Mouse (Mus musculus) lung, postnatal 0 days (tissue): ENCODE results near the gene Nisch. TPM values are rescaled to one million over a fixed set of nuclear protein-coding genes. Genes with fewer than 3 reads are reported as not detected.

Experiments used
- ATAC-seq: fragments of 200-750 bp; cut with Nextera tagmentation; 2 replicates; pipeline ENCODE4 v1.8.0; 2017; ENCODE audit warnings: moderate library complexity
- DNase-seq: peaks from one replicate; pipeline ENCODE4 v3.0.0-alpha.2; 2016; ENCODE audit warnings: low spot score
- H3K27ac ChIP-seq: fragments of 300-500 bp; sonication (generic); 2 replicates; pipeline ENCODE4 v1.5.1; 2014; ENCODE audit warnings: antibody characterized with exemption, mild to moderate bottlenecking, low read length, mixed read lengths
- H3K27me3 ChIP-seq: fragments of 300-500 bp; sonication (generic); replicated peaks from 2 replicates; pipeline ENCODE4 v1.6.1; 2014; ENCODE audit warnings: low read length, mixed read lengths; ENCODE audit not compliant: insufficient read depth
- H3K36me3 ChIP-seq: fragments of 300-500 bp; sonication (generic); 2 replicates; pipeline ENCODE4 v1.6.1; 2014; ENCODE audit warnings: low read length, mixed read lengths; ENCODE audit not compliant: insufficient read depth
- H3K4me1 ChIP-seq: fragments of 300-500 bp; sonication (generic); 2 replicates; pipeline ENCODE4 v1.6.1; 2014; ENCODE audit warnings: antibody characterized with exemption, low read depth, low read length, mixed read lengths; ENCODE audit not compliant: insufficient read depth
- H3K4me2 ChIP-seq: fragments of 300-500 bp; sonication (generic); replicated peaks from 2 replicates; pipeline ENCODE4 v1.6.1; 2014; ENCODE audit warnings: low read depth, mild to moderate bottlenecking, low read length, moderate library complexity, mixed read lengths
- H3K4me3 ChIP-seq: fragments of 300-500 bp; sonication (generic); 2 replicates; pipeline ENCODE4 v1.5.1; 2014; ENCODE audit warnings: low read depth, low read length
- H3K9ac ChIP-seq: fragments of 300-500 bp; sonication (generic); replicated peaks from 2 replicates; pipeline ENCODE4 v1.6.1; 2014; ENCODE audit warnings: low read depth, mild to moderate bottlenecking
- H3K9me3 ChIP-seq: fragments of 300-500 bp; sonication (generic); 2 replicates; pipeline ENCODE4 v1.6.1; 2016; ENCODE audit warnings: low read length, mixed read lengths
- CTCF ChIP-seq: IDR thresholded peaks from 2 replicates; pipeline ENCODE4 v1.5.1; 2016; ENCODE audit warnings: antibody characterized with exemption, mild to moderate bottlenecking
- EP300 ChIP-seq: IDR thresholded peaks from 2 replicates; pipeline ENCODE4 v1.6.1; 2016; ENCODE audit warnings: antibody characterized with exemption, mild to moderate bottlenecking, control low read depth
- WGBS: fragments of 180-500 bp; shearing (Covaris S2); extraction: QIAGEN DNeasy Blood & Tissue Kit; methylation state at CpG from one replicate; pipeline ENCODE4 v1.1.7; 2014; 5-methylcytosine and 5-hydroxymethylcytosine counted together
- polyA plus RNA-seq: library from polyadenylated mRNA; unstranded; fragments of >200 nt; fragmentation: Nextera tagmentation; extraction: Ambion mirVana; gene quantifications from 2 replicates; pipeline ENCODE4 v1.2.1, GENCODE M21; 2015

Nisch gene
- polyA plus RNA-seq, 1 experiment from 2014 or later, result 196 TPM

DNA sequence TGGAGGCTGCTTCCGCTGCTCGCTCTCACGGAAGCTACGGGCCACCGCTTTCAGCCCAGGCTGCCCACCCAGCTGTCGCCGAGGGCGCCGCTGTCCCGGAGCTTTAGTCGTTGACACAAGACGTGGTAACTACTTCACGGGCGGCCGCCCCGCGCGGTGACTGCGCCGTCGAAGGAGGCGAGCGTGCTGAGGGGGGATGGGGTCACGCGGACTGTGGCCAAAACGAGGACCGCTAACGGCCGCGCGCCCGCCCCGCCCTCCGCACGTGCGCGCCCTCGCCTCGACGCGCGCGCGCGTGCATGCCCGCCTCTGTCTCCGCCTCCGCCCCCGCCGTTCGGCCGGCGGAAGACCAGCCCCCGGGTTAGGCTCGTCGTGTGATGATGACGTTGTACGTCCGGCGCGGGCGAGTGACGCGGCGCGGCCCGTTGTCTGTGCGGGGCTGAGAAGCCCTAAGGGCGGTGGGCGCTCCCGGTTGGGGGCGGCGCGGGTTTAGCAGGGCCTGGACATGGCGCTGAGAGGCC is 34.4 kb upstream of the Nisch start, which contains the start of the genes Phf7 and Bap1:
Gene Phf7 (minus strand): TSS at position 234 of the 521 bp plus-strand sequence.
Gene Bap1 (plus strand): TSS at position 367 of the 521 bp plus-strand sequence.
- TF ChIP-seq EP300 (no peak), CTCF (peak; percentile 30)
- peak within 1 kb of the TSS; percentile 89 for H3K4me2 ChIP-seq
- no peaks in the 10 kb centered on the region for H3K9me3 ChIP-seq
- under 1% methylated on average over 59 of the region's 75 CpGs for WGBS
- peaks cover 22% of the 10 kb centered on the region; the same call in 1 of the 2 replicates for H3K36me3 ChIP-seq
- peak; percentile 92 for ATAC-seq
- H3K27me3 ChIP-seq, result no peaks in the 10 kb centered on the region
- H3K4me3 ChIP-seq, result peak within 1 kb of the TSS; percentile 99
- 0 out of 2 replicates have a peak, but pooled peaks cover 4% of the 10 kb centered on the region for H3K4me1 ChIP-seq
- DNase-seq, result peak; percentile 96
- peak within 1 kb of the TSS; percentile 96 for H3K27ac ChIP-seq
- H3K9ac ChIP-seq, result peak within 1 kb of the TSS; percentile 98

DNA sequence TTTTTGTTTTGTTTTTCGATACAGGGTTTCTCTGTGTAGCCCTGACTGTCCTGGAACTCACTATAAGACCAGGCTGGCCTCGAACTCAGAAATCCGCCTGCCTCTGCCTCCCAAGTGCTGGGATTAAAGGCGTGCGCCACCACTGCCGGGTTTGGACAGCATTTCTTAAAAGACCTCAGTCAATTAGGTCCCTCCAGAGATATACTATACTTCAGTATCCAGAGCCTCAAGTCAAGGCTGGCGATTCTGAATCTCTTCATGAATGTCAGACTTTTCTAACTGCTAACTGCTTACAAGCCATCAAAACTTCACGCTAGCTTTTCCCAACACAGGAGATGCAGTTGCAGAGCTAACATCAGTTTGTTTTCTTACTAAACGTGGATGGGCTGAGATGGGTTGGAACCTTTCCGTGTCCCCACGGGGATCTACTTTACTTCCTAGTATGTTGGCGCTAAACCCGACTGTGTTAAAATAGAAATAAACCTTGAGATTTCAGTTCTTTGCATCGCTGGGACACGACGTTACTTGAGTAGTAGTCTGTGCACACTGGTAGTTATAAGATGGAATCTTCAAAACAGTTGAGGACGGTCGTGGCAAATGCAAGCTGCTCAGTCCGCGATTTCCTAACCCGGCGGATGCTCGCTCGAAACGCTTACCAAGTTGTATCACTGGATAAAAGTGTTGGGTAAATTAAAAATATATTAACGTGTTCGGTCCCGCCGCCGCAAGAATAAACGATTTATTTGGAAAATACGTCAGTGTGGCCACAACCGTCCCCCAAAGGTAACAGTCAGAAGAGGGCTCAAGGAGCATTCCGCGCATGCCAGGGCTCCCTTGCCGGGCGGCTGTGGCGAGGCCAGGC is 33.7 kb upstream of the Nisch start:
- Histone ChIP-seq H3K36me3 (peaks cover 15% of the 10 kb centered on the region; the same call in 1 of the 2 replicates), H3K27ac (peak overlapping the region; percentile 96), H3K27me3 (no peaks in the 10 kb centered on the region), H3K4me1 (0 out of 2 replicates have a peak, but pooled peaks cover 4% of the 10 kb centered on the region), H3K4me3 (peak overlapping the region; percentile 99), H3K9ac (peak overlapping the region; percentile 71), H3K4me2 (peak overlapping the region; percentile 89), H3K9me3 (no peaks in the 10 kb centered on the region)
- peak; percentile 89 for ATAC-seq
- DNase-seq, result no peak
- WGBS, result 15% methylated on average over 38 of the region's 38 CpGs
- no peak for TF ChIP-seq CTCF
- no peak for TF ChIP-seq EP300

DNA sequence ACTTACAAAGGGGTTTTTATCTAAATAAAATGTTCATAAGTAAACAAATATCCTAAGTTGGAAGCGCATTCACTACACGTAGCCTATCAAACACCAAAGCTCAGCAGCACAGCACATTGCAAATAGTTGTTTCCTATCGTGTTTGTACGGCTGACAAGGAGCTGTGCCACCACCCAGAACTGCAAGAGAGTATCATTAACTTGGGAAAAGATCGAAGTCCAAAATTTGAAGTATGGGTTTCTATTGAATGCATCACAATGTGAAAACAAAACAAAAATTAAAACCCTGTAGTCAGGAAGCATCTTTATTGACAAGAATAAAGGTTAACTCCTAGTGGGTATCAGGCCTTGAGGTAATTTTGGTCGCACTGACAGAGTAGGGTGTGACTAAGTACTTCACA is 31.6 kb upstream of the Nisch start:
- no peak for DNase-seq
- 75% methylated on average over 6 of the region's 6 CpGs for WGBS
- H3K27ac ChIP-seq, result no peak overlapping the region

DNA sequence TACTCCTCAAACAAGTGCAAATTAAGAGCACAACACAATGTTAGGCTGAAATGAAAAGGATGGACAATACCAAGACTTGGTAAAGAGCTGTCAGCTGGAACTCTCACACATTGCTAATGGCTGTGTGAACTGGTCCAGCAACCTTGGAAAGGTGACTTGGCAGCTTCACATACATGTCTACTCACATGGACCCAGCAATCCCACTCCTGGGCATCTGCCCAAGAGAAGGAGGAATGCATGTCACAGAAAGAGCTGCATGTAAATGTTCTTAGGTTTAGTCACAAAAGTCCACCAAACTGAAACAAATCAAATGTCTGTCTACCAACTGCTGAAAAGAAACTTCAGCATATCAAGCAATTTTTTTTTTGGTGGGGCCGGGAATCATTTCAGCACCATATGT is 29.2 kb upstream of the Nisch start:
- 70% methylated on average over 1 of the region's 1 CpGs for whole genome bisulfite sequencing

More for the DNA sequence above, 31.6 kb upstream of the Nisch start:
- Histone ChIP-seq H3K9me3 (no peaks in the 10 kb centered on the region), H3K36me3 (no peaks in the 10 kb centered on the region), H3K27me3 (no peaks in the 10 kb centered on the region), H3K9ac (no peak overlapping the region), H3K4me1 (0 out of 2 replicates have a peak, but pooled peaks cover 4% of the 10 kb centered on the region), H3K4me2 (no peak overlapping the region), H3K4me3 (no peak overlapping the region)
- TF ChIP-seq CTCF (no peak), EP300 (no peak)
- ATAC-seq, result no peak

DNA sequence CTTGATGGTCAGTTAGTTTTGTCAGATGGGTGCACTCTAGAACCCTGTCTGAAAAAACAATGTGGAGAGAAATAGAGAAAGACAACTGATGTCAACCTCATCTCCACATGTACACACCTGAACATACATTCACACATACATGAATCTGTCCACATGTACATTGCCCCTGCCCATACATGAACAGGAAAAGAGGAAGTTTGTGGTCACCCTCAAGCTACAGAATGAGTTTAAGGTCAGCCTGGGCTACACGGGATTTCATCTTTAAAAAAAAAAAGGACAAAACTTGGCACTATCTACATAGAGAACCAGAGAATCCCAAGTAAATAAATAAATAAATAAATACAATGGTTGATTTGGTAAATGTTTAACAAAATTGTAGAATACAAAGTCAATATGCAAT is 28.0 kb upstream of the Nisch start:
- H3K9ac ChIP-seq, result no peak overlapping the region
- H3K27ac ChIP-seq, result no peak overlapping the region
- ATAC-seq, result no peak
- 79% methylated on average over 1 of the region's 1 CpGs for WGBS
- H3K4me1 ChIP-seq, result no peaks in the 10 kb centered on the region
- H3K27me3 ChIP-seq, result no peaks in the 10 kb centered on the region
- no peaks in the 10 kb centered on the region for H3K9me3 ChIP-seq
- no peaks in the 10 kb centered on the region for H3K36me3 ChIP-seq
- H3K4me3 ChIP-seq, result no peak overlapping the region
- TF ChIP-seq EP300 (no peak), CTCF (no peak)
- H3K4me2 ChIP-seq, result no peak overlapping the region
- DNase-seq, result no peak

More for the DNA sequence above, 29.2 kb upstream of the Nisch start:
- Histone ChIP-seq H3K4me1 (no peaks in the 10 kb centered on the region), H3K27me3 (no peaks in the 10 kb centered on the region), H3K27ac (no peak overlapping the region), H3K4me2 (no peak overlapping the region), H3K36me3 (no peaks in the 10 kb centered on the region), H3K9me3 (no peaks in the 10 kb centered on the region), H3K9ac (no peak overlapping the region), H3K4me3 (no peak overlapping the region)
- ATAC-seq (no peak), DNase-seq (no peak)
- TF ChIP-seq EP300, result no peak
- no peak for TF ChIP-seq CTCF

DNA sequence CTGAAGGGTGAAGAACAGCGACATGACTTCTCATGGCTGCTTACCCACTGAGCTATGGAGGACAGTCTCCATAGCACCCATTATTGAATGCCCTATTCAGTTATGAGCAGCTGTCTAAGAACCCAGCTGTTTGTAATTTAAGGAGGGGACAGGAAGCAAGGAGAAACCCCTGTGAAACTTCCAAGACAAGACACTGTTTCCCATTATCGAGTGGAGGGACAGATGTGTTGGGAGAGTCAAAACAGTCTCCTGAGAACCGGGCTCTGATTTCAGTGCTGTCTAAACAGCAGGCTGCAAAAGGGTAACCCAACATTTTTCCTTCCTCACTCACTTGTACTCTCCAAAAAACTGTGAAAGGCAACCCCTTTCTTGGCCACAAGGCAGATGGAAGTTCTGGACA is 23.8 kb upstream of the Nisch start:
- TF ChIP-seq CTCF (no peak), EP300 (no peak)
- Histone ChIP-seq H3K36me3 (no peaks in the 10 kb centered on the region), H3K9me3 (no peaks in the 10 kb centered on the region), H3K27me3 (no peaks in the 10 kb centered on the region), H3K27ac (no peak overlapping the region), H3K4me1 (0 out of 2 replicates have a peak, but pooled peaks cover 3% of the 10 kb centered on the region), H3K9ac (no peak overlapping the region), H3K4me3 (no peak overlapping the region), H3K4me2 (no peak overlapping the region)
- ATAC-seq (no peak), DNase-seq (no peak)
- WGBS, result 66% methylated on average over 3 of the region's 3 CpGs
